Mouse (Mus musculus) CH12.LX (cell line): Measurements from ENCODE around the gene Kifc5b. TPM values are rescaled to one million over a fixed set of nuclear protein-coding genes. Genes with fewer than 3 reads are reported as not detected.
"Not testable (repeated sequence)": the region's sequence is repeated elsewhere in the genome, so short reads cannot be mapped to it uniquely, and the experiment has no call there.

ENCODE experiments used
- DNase-seq: peaks from one replicate; pipeline ENCODE4 v3.0.0-alpha.2; 2013; ENCODE audit errors: extremely low read depth
- H3K27ac ChIP-seq: 2 replicates; pipeline ENCODE4 v1.5.1; 2012; ENCODE audit warnings: low read depth, mild to moderate bottlenecking, control low read depth, moderate library complexity; ENCODE audit not compliant: insufficient read depth
- H3K27me3 ChIP-seq: replicated peaks from 2 replicates; pipeline ENCODE3; 2012; ENCODE audit warnings: inconsistent platforms
- H3K36me3 ChIP-seq, 2 experiments: replicated peaks in 1 of 2; 2 replicates each; pipeline versions ENCODE3 to v1.6.1; 2012; ENCODE audit warnings: inconsistent platforms in 1 of 2, low read length in 1 of 2, mild to moderate bottlenecking in 1 of 2, mixed read lengths in 1 of 2, moderate library complexity in 1 of 2; ENCODE audit not compliant: control insufficient read depth in 1 of 2, insufficient read depth in 1 of 2
- H3K4me1 ChIP-seq, 2 experiments: 2 replicates each; pipeline ENCODE4 v1.6.1; 2012; ENCODE audit warnings: inconsistent platforms in 1 of 2, moderate library complexity in 1 of 2; ENCODE audit not compliant: insufficient read depth in 2 of 2, control insufficient read depth in 1 of 2
- H3K4me2 ChIP-seq: 2 replicates; pipeline ENCODE4 v1.6.1; 2012; ENCODE audit warnings: low read depth, mild to moderate bottlenecking, control low read depth; ENCODE audit not compliant: poor library complexity, insufficient read depth, severe bottlenecking
- H3K4me3 ChIP-seq, 3 experiments: fragments of 150-350 bp in 1 of 3; sonication (generic) in 1 of 3; replicated peaks in 1 of 3; 2 replicates each; pipeline versions ENCODE3 to v1.5.1; 2011 to 2012; ENCODE audit warnings: low read depth in 2 of 3, low read length in 2 of 3, mild to moderate bottlenecking in 2 of 3, moderate library complexity in 2 of 3, control low read depth in 1 of 3, improper control_type of control experiment in 1 of 3, inconsistent platforms in 1 of 3, mixed read lengths in 1 of 3; ENCODE audit not compliant: poor library complexity in 1 of 3
- H3K79me2 ChIP-seq: replicated peaks from 2 replicates; pipeline ENCODE4 v1.6.1; 2012; ENCODE audit warnings: mild to moderate bottlenecking, moderate library complexity; ENCODE audit not compliant: control insufficient read depth, poor library complexity, insufficient read depth, severe bottlenecking; ENCODE audit errors: extremely low read depth
- H3K9ac ChIP-seq: 2 replicates; pipeline ENCODE4 v1.6.1; 2012; ENCODE audit warnings: low read depth, mild to moderate bottlenecking, control low read depth, moderate library complexity; ENCODE audit not compliant: insufficient read depth
- H3K9me3 ChIP-seq: replicated peaks from 2 replicates; pipeline ENCODE3; 2012; ENCODE audit warnings: low read length, inconsistent platforms, mixed read lengths
- BHLHE40 ChIP-seq: IDR thresholded peaks from 2 replicates; pipeline ENCODE4 v1.6.1; 2011; ENCODE audit warnings: mild to moderate bottlenecking, low read depth, low read length, improper control_type of control experiment
- CHD1 ChIP-seq: IDR thresholded peaks from 2 replicates; pipeline ENCODE4 v1.6.1; 2012; ENCODE audit warnings: low read depth, low read length, improper control_type of control experiment, inconsistent platforms
- CTCF ChIP-seq, 2 experiments: IDR thresholded peaks in 1 of 2; conservative IDR thresholded peaks in 1 of 2; 2 replicates each; pipeline ENCODE4 v1.5.1; 2011 to 2012; ENCODE audit warnings: low read depth in 2 of 2, low read length in 2 of 2, improper control_type of control experiment in 1 of 2, inconsistent platforms in 1 of 2, mild to moderate bottlenecking in 1 of 2, moderate library complexity in 1 of 2
- NRF1 ChIP-seq: IDR thresholded peaks from 2 replicates; pipeline ENCODE4 v1.6.1; 2014; ENCODE audit warnings: low read depth, mild to moderate bottlenecking, inconsistent platforms, low read length, improper control_type of control experiment, moderate library complexity
- POLR2A ChIP-seq: IDR thresholded peaks from 2 replicates; pipeline ENCODE4 v1.6.1; 2011; ENCODE audit warnings: low read depth, mild to moderate bottlenecking, improper control_type of control experiment, low read length
- POLR2AphosphoS2 ChIP-seq: IDR thresholded peaks from 2 replicates; pipeline ENCODE4 v1.6.1; 2011; ENCODE audit warnings: low read depth, low read length, improper control_type of control experiment
- RAD21 ChIP-seq: IDR thresholded peaks from 2 replicates; pipeline ENCODE4 v1.6.1; 2011; ENCODE audit warnings: low read depth, mild to moderate bottlenecking, low read length, improper control_type of control experiment, moderate library complexity
- RCOR1 ChIP-seq: conservative IDR thresholded peaks from 2 replicates; pipeline ENCODE4 v1.6.1; 2012; ENCODE audit warnings: low read depth, mild to moderate bottlenecking, inconsistent platforms, low read length, improper control_type of control experiment
- SMC3 ChIP-seq: IDR thresholded peaks from 2 replicates; pipeline ENCODE4 v1.6.1; 2011; ENCODE audit warnings: low read depth, low read length, improper control_type of control experiment
- USF1 ChIP-seq: IDR thresholded peaks from 2 replicates; pipeline ENCODE4 v1.6.1; 2014; ENCODE audit warnings: low read depth, mild to moderate bottlenecking, inconsistent platforms, low read length, improper control_type of control experiment
- dilution Hi-C: fragments of 300-500 bp; cut with MboI; formaldehyde crosslinking; loops from 2 replicates; pipeline ENCODE4 v1.14.3; 2020; ENCODE audit warnings: low sequenced_read_pairs; ENCODE audit not compliant: extremely low pct_unique_long_range_greater_than_20kb, extremely low pct_ligation_motif_present
- in situ Hi-C: fragments of 300-500 bp; cut with MboI; formaldehyde crosslinking; loops from 3 replicates; pipeline ENCODE4 v1.14.3; 2019; ENCODE audit warnings: low sequenced_read_pairs, low pct_ligation_motif_present, low pct_unique_long_range_greater_than_20kb, mixed read lengths
- polyA plus RNA-seq: library from polyadenylated mRNA; unstranded; fragments of >175 nt; gene quantifications from 2 replicates; pipeline ENCODE4 v1.2.1, GENCODE M21; 2012; ENCODE audit warnings: low read depth; ENCODE audit not compliant: insufficient read length
- total RNA-seq, 2 experiments: library from RNA; depleted of rRNA; stranded (reverse); fragments of 300-350 nt in 1 of 2; fragments of >200 nt in 1 of 2; gene quantifications; 2 replicates each; pipeline ENCODE4 v1.2.3; 2012 to 2014

Kifc5b gene
- total and polyA plus RNA-seq, 3 experiments = 12.1 to 26.9 (median 22.2) TPM

DNA sequence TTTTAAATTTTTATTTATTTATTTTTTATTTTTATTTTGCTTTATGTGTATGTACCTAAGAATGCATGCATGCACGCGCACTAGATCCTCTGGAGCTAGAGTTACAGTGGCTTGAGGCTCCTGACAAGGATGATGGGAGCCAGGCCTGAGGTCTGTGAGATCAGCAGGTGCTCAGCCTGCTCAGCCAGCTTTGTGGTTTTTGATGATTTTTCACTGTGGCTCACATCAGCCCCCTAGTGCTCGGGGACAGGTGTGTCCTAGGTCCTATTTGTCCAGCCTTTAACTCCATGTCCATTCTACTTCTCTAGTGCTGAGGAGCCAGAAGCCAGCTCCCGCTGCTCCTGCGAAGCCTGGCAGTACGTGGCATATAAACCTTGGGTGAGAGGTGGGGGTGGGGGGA is 5.5 kb downstream of the Kifc5b start:
- H3K79me2 ChIP-seq = peaks cover 34% of the 10 kb centered on the region
- H3K36me3 ChIP-seq = peaks cover 49% of the 10 kb centered on the region in 2 experiments
- DNase-seq, H3K9me3 ChIP-seq, H3K4me3 ChIP-seq, H3K27ac ChIP-seq, H3K27me3 ChIP-seq, in situ Hi-C loops, H3K9ac ChIP-seq, dilution Hi-C loops, H3K4me2 ChIP-seq: not testable (repeated sequence)
- H3K4me1 ChIP-seq = peaks cover 0 to 14% of the 10 kb centered on the region in 2 experiments; a peak in 2 of 4 replicates

DNA sequence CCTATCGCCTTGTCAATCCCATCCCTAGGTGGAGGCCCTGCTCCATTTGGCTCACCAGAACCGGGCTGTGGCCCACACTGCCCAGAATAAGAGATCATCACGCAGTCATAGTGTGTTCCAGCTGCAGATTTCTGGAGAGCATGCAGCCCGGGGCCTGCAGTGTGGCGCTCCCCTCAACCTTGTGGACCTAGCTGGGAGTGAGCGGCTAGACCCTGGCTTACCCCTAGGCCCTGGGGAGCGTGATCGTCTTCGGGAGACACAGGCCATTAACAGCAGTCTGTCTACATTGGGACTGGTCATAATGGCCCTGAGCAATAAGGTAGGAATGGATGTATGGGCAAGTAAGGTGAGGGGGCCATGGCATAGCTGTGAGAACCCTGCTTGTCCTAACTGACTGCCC is 8.5 kb downstream of the Kifc5b start:
- H3K4me1 ChIP-seq, H3K79me2 ChIP-seq, H3K27me3 ChIP-seq, H3K9ac ChIP-seq, H3K4me3 ChIP-seq, in situ Hi-C loops, H3K4me2 ChIP-seq, DNase-seq, H3K9me3 ChIP-seq, dilution Hi-C loops, H3K27ac ChIP-seq: not testable (repeated sequence)
- H3K36me3 ChIP-seq = peaks cover 64 to 68% of the 10 kb centered on the region in 2 experiments

DNA sequence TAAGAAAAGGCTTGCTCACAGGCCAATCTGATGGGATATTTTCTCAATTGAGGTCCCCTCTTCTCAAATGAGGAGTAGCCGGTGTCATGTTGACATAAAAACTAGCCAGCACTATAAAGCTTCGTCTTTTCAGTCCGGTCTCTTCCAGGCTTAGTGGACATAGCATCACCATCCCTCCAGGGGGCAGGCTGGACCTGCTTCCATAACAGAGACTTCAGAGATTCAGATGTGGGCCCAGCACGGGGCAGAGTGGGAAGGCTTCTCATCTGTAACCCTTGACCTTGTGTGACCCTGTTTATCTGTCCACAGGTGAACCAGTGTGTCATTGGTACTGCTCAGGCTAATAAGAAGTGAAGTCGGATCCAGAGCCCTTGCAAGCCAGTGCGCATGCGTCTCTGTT is 14.9 kb downstream of the Kifc5b start:
- in situ Hi-C loops, H3K4me2 ChIP-seq, H3K9ac ChIP-seq, dilution Hi-C loops, H3K27ac ChIP-seq, H3K4me3 ChIP-seq, H3K27me3 ChIP-seq, H3K9me3 ChIP-seq, H3K79me2 ChIP-seq: not testable (repeated sequence)
- DNase-seq = peak; percentile 42
- peaks cover 55 to 75% of the 10 kb centered on the region in 2 experiments for H3K36me3 ChIP-seq
- peaks cover 3 to 35% of the 10 kb centered on the region in 2 experiments; a peak in 2 of 4 replicates for H3K4me1 ChIP-seq
- TF ChIP-seq CTCF (conservative IDR thresholded peaks at IDR 0.05 in 1 of 2, IDR thresholded peaks at IDR 0.05 in 1 of 2; ENCODE audit: low read depth in 2 of 2, low read length in 2 of 2) (peak in 1 of 2 experiments; percentile 55; a peak in 2 of 4 replicates), RAD21 (peak; percentile 46), SMC3 (peak; percentile 46)

DNA sequence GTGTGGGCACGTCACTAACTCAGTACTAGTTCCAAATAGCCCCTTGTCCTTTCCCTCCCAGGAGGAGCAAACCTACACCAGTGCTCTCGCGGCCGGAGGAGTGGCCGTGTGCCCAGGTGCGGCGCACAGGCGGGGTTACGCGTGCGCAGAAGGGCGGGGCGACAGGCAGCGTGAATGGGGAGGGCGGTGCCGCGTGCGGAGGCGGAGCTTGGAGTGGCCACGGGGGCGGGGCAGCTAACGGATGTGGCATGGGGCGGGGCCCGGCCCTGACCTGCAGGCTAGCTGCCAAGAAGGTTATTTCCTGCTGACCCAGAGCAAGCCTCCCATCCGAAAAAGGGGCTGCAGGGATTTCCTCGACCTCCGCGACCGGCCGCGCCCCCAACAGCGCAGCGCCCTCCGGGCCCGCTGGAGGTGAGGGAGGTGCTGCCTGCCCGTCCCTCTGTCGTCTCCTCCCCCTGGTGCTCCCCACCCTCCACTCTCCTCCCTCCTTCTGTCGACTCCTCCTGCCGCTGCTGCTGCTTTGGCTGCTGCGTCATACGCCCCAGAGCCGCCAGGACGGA is 16.0 kb downstream of the Kifc5b start, which contains the start of gene Phf1:
Phf1 (plus strand) TSS at position 214 of the 560 bp plus-strand sequence.
- Histone ChIP-seq H3K36me3 (peaks cover 54 to 73% of the 10 kb centered on the region in 2 experiments), H3K27me3 (no peaks in the 10 kb centered on the region), H3K79me2 (peaks cover under 1% of the 10 kb centered on the region; the same call in 1 of the 2 replicates), H3K4me2 (peak within 1 kb of the TSS; percentile 47), H3K9ac (no peak within 1 kb of the TSS), H3K4me1 (peaks cover 5 to 46% of the 10 kb centered on the region in 2 experiments; a peak in 3 of 4 replicates), H3K9me3 (no peaks in the 10 kb centered on the region), H3K27ac (no peak within 1 kb of the TSS), H3K4me3 (peak within 1 kb of the TSS; percentile 49 to 58 (median 55))
- TF ChIP-seq CHD1 = no peak
- TF ChIP-seq USF1 = no peak
- TF ChIP-seq POLR2AphosphoS2 = peak; percentile 27; the same call in 1 of the 2 replicates
- peak; percentile 86 for TF ChIP-seq NRF1
- no peak for TF ChIP-seq RCOR1
- peak; percentile 48 for TF ChIP-seq BHLHE40
- TF ChIP-seq POLR2A = no peak
- dilution Hi-C loops (no loop called here), in situ Hi-C loops (no loop called here)
- DNase-seq = peak; percentile 86
